Mouse (Mus musculus): ENCODE results near the gene Tlk2.

Gene Tlk2

GRCm38 (mm10) chr11:105164516-105165510, 13.8 kb upstream of the Tlk2 start:
- DNase-seq = no peak

DNA sequence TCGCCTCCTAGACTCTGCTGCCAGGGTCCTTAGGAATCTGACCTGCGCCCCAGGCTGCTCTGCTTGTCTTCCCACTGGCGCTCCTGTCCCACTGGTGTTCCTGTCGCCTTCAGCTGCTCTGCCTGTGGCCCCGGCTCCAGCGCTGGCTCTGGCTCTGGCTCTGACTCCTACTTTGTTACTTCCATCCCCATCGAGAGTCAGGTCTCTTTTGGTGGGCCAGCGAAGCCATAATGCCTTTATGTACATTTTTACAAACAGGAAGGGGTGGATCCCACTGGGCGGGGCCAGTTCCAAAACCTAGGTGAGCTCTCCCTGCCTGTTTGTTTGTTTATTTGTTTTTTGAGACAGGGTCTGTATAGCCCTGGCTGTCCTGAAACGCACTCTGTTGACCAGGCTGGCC, 11.8 kb upstream of the Tlk2 start:
- no peak for DNase-seq

- DNase-seq = no peak
Observed at GRCm38 (mm10) chr11:105179523-105179922, 916 bp downstream of the Tlk2 start.

DNA sequence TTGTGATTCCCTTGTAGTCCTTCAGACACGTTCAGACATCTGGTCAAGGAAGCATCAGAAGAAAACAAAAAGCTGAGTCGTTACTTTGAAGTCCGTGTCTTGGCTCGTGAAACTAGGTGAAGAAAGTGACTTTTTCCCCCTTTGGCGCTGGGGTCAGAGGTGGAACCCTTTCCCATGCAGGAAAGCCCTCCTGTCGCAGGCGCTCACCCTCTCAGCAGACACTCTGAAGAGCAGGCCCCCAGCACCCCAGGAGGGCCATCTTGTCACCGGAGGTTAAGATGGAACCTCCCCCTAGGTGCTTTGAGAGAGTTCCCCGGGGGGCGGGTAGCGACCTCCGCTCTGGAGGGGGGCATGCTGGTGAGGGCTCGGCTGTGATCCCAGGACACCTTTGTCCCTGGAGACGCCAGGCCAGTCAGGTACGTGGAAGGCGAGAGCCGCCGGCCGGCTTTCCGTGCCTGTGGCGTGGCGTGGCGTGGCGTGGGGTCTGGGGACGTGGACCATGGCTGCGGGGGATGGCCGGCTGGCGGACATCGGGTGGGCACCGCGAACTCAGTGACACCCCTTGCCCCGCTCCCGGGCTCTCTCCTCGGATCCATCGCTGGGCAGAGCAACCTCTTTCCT, 2.0 kb downstream of the Tlk2 start:
- DNase-seq = peak; percentile 62 to 70

DNA sequence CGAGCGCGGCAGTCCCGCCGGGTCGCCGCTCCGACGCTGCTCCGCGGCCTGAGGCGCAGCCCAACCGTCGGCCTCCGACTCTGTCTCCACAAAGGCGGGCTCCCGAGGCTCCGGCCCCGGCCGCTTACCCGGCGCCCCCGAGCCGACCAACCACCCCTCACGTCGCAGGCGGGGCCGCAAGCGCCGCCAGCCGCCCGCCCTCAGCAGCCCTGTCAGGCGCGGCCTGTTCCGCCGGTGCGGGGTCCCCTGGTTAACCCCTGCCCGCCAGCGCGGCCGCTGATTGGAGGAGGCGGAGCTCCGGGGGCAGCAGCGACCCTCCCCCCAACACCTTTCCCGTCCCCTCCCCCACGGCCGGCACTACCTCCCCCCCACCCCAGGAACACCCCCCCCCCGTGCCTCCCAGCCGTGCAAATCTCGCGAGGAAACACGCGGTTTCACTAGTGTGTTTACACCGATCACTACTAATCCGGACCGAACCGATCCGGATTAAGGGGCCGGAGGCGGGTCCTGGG, 2.6 kb downstream of the Tlk2 start:
- peak; percentile 92 to 94 for DNase-seq

DNA sequence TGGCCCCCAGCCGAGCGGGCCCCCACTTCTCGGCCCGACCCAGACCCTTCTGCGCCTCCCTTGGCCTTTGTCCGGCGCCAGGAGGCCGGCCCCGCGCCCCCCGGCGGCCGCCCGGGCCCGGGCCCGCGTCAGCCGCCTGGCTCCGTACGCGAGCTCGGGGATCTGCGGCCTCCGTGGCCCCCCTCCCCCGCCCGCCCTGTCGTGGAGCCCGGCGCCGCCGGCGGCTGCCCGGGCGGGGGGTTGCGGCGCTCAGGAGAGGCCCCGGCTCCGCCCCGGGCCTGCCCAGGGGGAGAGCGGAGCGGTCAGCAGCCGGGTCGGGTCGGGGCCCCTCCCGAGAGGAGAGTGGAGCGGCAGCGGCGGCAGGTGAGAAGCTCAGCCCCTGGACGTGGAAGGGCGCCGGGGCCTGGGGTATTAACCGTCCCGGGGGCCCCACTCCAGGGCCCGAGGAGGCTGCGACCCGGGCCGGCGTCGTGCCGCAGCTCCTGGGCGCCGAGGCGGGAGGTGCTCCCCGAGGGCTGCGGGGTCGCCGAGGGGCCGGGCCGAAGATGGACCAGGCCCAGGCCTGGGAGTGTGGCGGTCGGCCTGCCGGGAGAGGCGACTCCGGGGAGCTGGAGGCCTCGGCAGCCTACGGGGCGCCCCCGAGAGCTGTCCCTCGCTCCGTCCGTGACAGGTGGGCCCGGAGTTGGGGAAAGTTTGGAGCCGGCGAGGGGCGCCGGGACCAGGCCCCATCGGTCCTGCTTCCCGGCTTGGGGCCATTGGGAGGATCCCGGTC, 3.3 kb downstream of the Tlk2 start:
- peak; percentile 39 to 48 for DNase-seq

DNA sequence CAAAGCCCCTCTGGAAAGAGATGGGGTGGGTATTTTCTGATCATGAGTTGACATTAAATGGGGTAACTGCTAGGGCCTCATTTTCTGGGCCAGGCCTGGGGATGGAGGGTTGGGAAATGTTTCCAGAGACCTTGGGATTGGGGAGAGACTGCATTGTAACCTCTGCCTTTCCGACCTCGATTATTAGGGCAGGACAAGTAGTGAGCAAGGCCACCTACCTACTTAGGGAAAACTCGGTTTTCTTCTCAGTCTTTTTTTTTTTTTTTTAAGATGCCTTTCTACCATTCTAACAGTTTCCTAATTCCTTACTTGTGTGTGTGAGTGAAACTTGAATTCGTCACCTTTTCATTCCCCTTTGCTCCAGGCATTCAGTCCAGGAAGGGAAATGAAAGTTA, 3.9 kb downstream of the Tlk2 start:
- DNase-seq = no peak

DNA sequence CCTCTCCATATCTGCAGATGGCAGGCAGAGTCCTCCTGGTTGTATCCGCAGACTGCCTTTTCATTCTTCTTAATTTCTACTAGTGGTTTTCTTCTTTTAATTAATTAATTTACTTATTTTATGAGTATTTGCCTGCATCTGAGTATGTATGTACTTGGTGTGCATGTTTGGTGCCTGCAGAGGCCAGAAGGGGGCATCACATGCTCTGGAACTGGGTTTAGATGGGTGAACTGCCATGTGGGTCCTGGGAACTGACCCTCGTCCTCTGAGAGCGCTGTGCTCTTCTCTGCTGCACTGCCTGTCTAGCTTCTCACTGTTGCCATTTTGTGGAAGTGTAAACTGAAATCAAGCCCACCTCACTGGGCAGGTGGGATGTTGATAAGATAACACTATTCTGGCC, 6.1 kb downstream of the Tlk2 start:
- no peak for DNase-seq

DNA sequence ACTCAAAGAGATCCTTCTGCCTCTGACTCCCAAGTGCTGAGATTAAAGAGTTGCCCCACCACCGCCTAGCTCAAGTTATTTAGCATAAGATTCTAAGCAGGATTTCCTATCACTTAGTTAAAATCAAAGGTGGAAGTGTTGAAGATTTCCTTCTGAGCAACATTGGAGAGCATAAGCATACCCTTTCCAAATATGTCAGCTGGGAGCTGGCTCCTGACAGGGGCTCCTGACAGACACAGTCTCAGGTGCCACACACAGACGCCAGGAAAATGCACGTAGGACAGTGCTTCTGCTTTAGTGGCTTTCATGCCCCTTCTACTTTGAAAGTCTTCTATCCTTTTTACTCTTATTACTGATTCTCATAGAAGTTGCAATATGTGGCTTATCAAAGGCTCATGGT, 13.6 kb downstream of the Tlk2 start:
- no peak for DNase-seq

- no peak for DNase-seq
Observed at GRCm38 (mm10) chr11:105196893-105197662, 18.5 kb downstream of the Tlk2 start.

GRCm38 (mm10) chr11:105202403-105202802, 23.8 kb downstream of the Tlk2 start:
- DNase-seq = no peak

- DNase-seq = no peak
Observed at GRCm38 (mm10) chr11:105210007-105210406, 31.4 kb downstream of the Tlk2 start.

DNA sequence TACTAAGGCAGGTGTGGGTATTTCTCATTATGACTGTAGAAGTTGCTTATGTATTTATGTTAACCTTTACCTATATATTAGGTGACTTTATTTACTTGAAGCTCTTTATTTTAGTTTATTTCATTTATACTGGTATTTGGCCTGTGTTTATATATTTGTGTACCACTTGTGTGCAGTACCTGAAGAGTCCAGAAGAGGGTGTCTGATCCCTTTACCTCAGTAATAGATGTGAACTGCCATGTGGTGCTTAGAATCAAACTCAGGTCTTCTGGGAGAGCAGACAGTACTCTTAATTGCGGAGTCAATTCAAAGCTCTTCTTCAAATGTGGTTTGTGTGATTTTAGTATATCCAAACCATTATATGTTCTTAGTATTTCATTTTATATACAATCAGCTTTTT, 35.6 kb downstream of the Tlk2 start:
- no peak for DNase-seq

GRCm38 (mm10) chr11:105217771-105218170, 39.2 kb downstream of the Tlk2 start:
- no peak for DNase-seq

- DNase-seq = no peak
Observed at GRCm38 (mm10) chr11:105234501-105234900, 55.9 kb downstream of the Tlk2 start.

- DNase-seq = no peak
Observed at GRCm38 (mm10) chr11:105240991-105241390, 62.4 kb downstream of the Tlk2 start.

DNA sequence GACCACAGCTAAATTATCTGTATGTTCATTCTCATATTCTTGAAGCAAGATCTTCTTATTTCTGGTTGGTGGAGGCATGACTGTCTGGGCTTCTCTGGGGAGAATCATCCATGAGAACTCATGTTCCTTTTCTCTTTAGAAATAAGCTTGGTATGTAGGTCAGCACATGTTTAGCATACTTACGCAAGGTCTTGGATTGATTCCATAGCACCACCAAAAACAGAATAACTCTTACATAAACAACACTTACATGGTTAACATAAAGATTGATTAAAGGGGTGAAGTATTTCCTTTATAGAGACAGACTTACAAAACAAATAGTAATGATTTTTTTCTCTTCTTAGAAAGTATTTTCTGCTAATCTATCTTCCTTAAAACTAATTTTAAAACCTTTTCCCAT, 67.8 kb downstream of the Tlk2 start:
- DNase-seq = no peak

DNA sequence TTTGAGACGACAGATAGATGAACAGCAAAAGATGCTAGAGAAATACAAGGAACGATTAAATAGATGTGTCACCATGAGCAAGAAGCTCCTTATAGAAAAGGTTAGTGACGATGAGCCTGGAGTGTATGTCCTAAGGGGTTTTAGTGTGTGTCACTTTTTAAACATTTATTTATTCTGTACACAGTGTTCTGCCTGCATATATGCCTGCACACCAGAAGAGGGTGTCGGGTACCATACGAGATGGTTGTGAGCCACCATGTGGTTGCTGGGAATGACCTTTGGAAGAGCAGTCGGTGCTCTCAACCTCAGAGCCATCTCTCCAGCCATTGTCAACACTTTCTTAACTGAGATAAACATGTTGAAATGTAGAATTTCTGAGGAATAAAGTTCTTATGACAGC, 68.2 kb downstream of the Tlk2 start:
- no peak for DNase-seq

DNA sequence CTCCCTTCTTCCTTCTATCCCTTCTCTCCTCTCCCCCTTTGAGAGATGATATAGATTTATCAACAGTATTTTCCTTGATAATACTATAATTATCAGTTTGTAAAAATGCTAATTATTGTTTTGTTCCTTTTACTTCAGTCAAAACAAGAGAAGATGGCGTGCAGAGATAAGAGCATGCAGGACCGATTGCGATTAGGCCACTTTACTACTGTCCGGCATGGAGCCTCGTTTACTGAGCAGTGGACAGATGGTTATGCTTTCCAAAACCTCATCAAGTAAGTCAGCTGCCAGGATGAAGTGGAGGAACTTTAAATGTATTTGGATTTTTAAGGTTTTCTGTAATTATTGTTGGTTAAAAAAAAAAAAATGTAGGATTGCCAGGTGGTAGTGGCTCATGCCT, 68.7 kb downstream of the Tlk2 start:
- DNase-seq = no peak

GRCm38 (mm10) chr11:105259733-105260132, 81.1 kb downstream of the Tlk2 start:
- no peak for DNase-seq

- DNase-seq = no peak
Observed at GRCm38 (mm10) chr11:105261116-105261515, 82.5 kb downstream of the Tlk2 start.

DNA sequence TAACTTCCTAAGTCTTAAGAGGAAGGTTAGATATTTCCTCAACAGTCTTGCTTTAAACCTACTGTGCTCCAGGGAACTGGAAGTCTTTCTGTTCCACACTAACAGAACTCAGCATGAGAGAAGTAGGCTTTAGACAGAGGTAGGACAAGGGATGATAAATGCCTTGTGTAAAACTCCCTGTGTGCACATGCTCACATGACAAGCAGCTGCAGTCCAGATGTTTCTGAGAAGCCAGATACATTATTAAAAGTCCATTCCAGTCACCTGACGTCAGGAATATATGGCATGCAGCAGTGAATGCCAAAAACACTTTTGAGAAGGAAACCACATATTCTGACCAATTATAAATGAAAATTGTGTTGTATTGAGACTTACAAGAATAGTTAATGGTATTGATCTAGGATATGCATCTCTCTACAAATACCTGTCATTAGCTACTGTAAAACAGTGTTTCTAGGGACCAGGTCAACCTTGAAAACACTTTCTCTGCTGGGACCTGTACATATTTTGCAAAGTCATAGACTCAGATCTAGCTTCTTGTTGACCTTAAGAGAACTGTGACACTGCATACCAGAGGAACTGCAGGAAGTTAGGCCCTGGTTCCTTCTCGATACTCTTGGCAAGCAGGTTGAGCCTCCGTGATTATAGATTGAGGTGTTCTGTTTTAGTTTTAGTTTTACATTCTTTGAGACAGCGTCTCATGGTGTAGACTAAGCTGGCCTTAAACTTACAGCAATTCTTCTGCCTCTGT, 83.2 kb downstream of the Tlk2 start:
- no peak for DNase-seq

Data from thymus, adult 18-20 months (tissue).